Mouse (Mus musculus) left cerebral cortex, adult 9 months (tissue): Measurements from ENCODE around the gene Stpg2.
A peak's percentile ranks its signal among the peaks of the same experiment; 100 is the strongest.
"Not testable (repeated sequence)": the region's sequence is repeated elsewhere in the genome, so short reads cannot be mapped to it uniquely, and the experiment has no call there.

ENCODE experiments used
- DNase-seq, 2 experiments: peaks; one replicate each; pipeline ENCODE4 v3.0.0; 2022; ENCODE audit warnings: low spot score in 2 of 2

Gene Stpg2

DNA sequence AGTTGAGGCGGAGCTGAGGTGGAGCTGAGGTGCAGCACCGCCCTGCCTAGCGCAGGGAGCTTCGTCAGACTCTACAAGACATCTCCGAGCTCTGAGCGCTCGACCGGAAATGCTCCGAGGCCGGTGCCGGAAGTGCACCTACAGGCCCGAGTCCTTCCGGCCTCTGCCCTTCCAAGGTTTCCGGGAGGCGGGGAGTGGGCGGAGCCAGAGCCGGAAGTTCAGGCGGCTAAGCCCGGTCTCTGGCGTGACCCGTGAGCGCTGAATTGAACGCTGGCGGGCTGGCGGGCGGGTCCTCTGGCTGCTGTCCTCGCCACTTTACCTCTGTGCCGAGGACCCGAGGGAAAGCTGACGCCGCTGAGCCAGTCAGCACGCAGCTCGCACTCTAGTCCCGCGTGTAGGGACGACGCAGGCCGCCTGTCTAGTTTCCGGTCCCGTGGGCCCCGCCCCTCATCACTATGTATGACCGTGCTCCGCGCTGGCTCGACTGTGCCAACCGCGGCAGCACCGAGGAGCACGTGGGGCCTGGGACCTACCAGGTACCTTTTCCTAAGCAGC lies at the start of gene Stpg2:
Gene Stpg2 (plus strand): TSS at position 251 of the 555 bp plus-strand sequence.
- DNase-seq: peak; percentile 90 to 95

DNA sequence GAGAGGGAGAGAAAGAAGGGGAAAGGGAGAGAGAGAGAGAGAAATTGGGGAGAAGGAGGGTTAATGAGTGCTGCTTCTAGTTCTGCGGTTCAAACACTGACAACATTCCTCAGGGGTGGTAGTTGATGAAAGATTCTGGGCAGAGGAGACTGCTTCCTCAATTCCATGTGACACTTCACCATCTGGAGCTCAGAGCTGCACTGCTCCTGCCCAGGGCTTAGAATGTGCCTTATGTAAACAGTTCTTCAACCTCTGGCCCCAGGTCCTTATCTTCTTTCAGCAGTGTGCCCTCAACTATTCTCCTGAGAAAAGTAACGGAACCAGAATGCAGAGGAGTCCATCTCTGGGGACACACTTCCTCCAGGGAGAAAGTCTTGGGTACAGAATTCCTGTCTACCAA lies 43.3 kb upstream of the Stpg2 start:
- DNase-seq: no peak

DNA sequence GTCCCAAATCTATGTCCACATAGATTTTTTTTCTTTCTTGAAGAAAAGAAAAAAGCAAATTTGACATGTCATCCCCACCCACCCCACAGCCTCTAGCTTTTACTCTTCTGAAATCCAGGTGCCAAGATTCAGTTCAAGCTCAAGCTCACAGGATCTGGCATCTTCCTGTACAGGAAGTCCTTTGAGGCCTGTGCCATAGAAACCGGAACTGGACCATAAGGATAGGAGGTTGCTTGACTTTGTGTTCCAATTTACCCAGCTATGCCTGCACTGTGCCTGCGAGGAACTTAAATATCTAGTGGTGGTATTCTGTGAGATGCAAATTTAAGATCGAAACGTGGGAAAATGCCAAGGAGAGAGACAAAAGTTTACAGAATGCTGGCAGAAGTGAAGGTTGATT lies 42.8 kb upstream of the Stpg2 start:
- no peak for DNase-seq

DNA sequence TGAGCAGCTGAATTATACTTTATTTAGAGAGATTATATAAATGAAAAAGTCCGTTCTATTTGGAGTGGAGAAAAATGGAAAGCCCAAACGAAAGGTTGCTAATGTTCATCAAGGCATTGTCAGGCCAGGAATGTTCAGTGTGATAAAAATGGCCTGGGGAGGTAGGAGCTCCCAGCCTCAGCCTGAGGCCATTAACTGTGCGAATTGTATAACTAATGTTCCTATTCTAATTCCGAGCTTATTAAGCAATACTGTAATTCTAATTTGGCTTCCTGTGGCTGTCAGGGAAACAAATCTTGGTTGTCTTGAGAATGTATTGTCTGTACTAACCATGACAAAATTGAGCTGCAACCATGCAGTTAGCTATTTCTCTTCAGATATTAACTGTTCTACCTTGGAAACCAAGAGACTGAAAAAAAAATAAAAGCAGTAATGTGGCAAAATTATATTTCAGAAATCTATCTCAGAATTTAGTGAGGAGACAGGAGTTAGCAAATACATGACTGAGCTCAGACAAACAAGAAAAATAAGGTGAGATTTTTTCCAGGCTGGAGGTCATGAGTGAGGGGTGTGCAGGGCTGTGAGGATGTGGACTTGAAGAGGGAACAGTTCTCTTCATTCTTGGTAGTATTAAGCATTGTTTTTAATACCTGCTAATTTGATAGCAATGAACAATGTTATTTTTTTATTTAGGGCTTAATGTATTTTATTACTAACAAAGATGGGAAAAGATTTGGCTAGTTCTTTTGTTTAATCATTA lies 36.8 kb upstream of the Stpg2 start:
- no peak for DNase-seq

DNA sequence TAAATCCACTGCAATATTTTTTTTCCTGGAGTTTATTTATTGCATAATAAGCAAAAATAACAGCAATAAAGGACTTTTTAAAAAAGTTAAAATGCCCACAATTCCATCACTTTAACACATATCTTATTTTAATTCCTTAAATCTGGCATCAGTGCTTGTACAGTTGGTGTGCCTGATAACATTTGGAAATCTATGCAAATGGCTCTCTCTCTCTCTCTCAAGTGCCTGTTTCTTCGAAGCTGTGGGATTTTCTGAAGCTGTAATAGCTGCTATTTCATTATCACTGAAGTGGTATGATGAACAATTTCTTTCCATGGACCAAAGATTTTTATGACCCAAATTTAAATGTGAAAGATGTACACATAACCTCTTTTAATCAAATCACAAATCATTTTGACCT lies 35.8 kb upstream of the Stpg2 start:
- no peak for DNase-seq

DNA sequence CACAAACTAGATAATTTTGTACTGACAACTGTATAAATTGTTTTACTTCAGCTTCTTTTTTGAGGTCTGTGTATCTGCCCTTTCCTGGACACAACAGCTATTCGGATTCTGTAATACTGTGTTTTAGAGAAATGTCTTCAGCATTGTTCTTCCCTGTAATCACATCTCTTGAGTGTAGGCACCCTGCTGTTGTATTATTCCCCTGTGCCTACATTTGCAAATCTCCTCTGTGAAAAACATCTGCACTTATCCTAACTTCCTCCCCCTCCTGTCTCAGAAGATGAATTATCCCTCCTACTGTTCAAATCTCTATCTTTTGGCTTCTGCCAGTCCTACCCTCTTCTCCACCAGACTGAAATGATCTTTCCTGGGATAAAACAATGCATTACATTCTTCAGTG lies 28.6 kb upstream of the Stpg2 start:
- no peak for DNase-seq

DNA sequence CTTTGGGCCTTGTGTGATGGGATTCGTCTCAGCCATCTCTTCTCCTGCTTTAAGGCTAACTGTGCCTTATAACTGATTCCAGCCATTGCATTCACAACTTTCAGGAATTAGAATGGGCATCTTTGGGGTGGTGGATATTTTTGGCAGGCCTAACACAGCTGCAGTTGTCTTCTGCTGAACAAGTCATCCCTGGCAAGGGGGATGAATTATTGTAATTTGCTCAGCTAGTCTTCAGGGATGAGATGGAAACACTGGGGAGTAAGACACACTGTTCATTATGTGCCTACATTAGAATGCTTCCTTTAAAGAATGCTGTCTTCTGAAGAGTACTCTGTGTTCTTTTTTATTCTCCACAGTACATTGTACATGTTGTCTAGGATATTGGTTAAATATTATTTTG lies 14.0 kb upstream of the Stpg2 start:
- peak in 1 of 2 experiments; percentile 39 for DNase-seq

DNA sequence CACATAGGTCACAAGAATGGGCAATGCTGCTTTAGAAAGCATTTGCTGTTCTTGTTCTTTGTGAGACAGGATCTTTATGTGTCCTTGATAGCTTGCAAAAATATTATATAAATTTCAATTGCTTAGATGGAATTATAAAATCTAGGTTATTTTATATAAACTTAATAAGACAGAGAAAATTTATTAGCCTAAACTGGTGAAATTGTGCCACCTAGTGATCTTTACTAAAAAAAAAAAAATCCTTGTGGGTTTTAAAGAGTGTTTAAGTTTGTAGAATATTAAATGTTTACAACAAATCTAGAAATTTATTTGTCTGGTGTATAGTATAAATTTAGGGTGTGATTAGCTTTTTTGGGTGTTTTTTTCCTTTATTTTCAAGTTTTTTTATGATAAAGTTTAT lies 11.6 kb upstream of the Stpg2 start:
- DNase-seq: no peak

DNA sequence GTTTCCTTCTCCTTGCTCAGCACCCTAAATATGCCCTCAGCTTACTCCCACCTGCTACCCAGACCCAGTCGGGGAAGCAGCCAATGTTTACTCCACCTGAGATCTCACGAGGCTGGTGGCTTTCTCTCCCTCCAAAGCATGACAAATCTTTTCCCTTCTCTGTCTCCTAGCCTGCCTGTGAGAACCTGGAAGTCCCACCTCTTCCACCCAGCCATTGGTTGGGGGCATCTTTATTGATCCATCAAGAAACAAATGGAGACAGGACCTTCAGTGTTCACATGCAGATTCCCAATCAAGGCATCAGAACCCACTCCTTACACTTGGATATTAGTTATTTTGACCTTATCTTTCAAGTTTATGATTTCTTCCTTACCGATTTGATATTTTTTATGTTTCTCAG lies 7.1 kb upstream of the Stpg2 start:
- no peak for DNase-seq

DNA sequence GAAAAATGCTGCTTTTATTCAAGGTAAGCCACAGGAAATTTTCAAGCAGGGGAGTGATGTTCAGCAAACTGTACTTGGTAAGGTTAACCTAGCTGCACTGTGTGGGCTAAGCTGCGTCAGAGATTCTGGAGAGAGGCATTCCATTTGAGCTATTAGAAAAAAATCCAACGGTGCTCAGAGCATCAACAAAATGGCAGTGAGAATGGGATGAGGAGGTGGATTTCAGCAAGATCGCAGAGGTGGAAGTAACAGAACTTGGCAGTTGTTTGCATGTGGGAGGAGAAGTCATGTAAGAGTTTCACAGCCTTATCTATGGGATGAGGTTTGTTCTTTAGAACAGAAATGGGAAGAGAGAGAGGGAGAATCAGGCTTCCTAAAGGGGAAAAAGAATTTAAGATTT lies 5.2 kb upstream of the Stpg2 start:
- peak; percentile 32 to 58 for DNase-seq

DNA sequence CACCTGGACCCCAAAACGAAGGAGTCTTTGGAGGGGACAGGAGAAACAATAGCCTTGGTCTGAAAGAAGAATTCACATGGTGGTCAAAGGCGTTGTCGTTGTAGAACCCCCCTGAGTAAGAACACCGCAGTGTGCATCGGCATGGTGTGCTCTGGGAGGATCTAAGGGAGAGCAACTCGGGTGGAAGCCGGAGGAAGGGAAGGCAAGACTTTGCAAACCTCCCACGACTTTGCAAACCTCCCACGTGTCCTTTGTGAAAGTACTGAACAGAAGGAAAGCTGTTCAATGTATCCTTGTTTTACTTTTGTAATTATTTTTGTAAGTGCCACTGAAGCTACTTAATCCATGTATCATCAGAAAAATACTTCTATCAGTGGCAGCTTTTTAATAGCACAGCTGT lies 11.5 kb downstream of the Stpg2 start:
- DNase-seq: no peak

DNA sequence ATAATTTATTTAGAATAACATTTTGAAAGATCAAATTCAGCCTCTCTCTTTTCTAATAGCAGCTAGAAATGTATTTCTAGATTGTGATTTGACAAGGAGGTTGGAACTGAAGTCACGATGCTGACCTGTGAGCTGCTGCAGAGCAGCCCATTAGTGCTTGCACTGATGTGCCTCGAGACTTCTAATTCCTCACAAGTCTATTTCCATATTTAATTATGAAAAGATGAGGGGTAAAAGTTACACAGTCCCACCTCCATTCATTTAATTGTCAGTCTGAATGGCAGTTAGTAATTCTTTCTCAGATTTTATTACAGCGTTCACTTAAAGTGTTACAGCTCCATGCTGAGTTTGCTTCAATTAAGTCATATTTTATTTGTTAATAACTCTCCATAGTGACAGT lies 19.6 kb downstream of the Stpg2 start:
- no peak for DNase-seq

DNA sequence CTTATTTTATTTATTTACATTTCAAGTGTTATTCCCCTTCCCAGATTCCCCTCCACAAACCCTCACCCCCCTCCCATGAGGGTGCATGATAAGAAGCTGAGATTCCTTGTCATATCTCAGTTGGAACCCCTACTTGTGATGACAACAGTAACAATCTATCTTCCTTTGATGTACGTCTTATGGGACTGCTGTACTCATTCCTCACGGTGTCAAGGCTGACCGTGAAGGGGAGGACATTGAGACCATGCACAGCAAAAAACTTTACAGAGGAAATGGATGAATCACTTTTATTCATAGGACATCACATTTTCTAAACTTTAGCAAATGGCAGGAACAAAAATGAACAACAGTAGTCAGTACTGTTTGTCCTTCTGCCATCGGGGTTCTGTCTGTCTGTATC lies 21.3 kb downstream of the Stpg2 start:
- no peak for DNase-seq

DNA sequence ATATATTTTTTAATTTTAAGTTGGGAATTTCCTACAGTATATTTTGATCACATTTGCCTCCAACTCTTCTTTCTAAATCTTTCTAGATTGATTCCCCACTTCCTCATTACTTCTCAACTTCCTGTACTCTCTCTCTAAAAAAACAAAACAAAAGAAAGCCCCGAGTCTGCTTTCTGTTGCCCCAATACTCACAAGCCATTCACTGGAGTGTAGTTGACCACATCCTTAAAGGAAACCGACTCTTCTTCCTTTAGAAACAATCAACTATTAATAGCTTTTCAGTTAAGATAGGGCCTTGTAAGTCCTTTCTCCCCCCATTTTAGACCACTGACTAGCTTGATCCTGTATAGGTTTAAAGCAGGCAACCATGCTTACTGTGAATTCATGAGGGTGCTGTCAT lies 39.7 kb downstream of the Stpg2 start:
- no peak for DNase-seq

DNA sequence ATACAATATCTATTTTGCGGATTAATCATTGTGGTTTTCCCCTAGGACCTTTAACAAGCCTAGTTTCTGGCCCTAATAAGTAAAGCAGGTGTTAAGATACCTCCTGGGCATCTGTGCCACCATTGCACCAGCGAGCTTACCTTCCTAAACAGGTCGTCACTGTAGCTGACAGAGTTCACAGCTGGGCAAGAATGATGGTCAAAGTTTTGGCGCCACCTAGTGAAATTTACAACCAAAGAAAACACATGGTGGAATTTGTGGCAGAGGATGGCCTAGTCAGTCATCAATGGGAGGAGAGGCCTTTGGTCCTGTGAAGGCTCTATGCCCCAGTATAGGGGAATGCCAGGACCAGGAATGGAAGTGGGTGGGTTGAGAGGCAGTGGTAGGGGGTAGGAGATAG lies 41.0 kb downstream of the Stpg2 start:
- peak in 1 of 2 experiments; percentile 2 for DNase-seq

DNA sequence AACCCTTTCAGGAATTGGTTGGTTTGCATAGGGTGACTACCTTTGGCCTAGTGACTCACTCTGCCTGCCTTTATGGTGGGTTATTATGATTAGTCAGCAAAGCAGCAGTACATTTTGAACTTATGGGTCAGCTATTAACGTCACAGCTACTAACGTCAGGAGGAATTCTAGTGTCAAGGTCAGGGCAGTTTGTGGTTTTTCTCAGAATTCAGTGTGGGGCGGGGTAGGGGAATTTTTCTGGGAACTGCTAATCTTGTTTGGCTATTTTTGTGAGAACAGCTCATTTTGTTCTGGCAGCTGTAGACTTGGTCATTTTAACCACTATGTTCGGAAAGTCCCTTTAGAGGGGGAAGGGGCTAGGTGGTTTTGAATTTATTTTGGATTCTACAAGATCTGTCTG lies 56.9 kb downstream of the Stpg2 start:
- not testable (repeated sequence) for DNase-seq

DNA sequence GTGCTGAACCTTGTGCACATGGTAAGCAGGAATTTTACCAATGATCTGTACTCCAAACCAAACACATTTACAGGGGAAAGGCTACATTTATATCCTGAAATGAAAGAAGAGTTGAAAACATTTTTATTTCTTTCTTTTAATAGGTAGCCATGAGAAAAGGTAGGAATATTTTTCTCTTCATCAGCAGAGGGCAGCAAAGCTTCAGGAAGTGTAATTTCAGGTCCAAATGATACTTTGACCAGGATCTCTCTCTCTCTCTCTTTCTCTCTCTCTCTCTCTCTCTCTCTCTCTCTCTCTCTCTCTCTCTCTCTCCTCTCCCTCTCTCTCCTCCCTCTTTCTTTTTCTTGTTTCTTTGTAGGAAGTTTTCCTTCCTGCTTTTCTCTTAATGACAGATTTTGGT lies 92.4 kb downstream of the Stpg2 start:
- no peak for DNase-seq

DNA sequence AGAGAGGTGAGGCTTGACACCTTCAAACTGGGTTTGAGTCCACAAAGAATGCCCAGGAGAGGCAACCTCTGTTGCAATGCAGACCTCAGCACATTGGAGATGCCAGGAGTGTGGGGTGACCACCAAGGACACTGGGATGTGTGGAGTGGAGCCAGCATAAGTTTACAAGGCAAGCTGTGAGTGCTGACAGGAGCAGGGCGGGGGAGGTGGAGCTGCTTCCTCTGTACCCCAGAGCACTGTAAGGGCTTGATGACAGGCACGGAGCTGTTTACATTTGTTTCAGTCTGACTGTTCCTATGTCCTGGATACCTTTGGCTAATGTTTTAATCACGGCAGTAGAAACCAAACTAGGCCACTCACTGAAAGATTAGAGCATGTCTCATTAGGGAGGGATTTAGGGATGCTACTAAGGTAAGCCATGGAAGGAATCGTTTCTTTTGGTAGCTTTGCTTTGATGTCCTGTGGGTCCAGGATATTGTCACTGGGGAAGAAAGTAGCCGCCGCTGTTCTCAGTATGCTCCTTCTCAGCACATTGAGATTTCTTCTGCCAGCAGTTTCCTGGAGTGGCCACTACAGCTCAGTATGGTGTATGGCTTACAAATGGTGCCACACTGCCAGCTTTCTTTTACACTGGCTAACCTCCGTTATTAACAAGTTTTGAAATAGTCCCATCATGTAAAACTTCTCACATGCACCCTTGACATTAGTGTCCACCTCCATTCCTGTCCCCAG lies 102.8 kb downstream of the Stpg2 start:
- no peak for DNase-seq

DNA sequence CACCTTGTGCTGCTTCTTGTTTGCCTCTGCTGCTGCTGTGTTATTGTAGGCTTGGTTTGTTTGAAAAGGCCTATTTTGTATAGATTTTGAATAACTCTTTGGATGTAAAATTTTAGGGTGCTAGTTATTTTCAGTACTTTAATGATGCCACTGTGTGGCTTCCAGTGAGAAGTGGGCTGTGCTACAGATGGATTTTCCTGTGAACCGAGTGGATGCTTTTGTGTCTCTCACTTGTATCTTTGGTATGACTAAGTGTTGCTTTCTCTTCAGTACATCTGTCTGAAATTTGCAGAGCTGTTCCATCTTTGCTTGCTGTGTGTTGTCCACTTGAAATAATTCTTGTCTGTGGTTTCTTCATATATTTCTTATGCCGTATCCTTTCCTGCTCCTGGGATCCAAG lies 106.2 kb downstream of the Stpg2 start:
- peak; percentile 14 to 52 for DNase-seq

DNA sequence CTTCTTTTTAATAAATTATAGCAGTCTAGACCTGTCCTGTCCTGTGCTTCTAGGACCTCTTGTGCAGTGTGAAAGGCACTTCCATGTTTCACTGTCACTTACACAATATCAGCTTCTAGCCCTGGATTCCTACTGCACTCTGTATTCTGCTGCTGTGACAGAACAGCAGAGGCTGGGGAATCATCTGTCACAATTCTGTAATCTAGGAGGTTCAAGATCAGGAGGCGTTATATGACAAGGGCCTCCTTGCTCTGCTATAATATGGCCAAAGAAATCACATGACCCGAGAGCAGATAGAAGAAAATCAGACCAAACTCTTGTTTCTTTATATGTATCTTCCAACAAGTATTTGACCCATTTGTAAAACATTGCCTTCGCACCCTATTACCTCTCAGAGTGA lies 175.0 kb downstream of the Stpg2 start:
- no peak for DNase-seq

DNA sequence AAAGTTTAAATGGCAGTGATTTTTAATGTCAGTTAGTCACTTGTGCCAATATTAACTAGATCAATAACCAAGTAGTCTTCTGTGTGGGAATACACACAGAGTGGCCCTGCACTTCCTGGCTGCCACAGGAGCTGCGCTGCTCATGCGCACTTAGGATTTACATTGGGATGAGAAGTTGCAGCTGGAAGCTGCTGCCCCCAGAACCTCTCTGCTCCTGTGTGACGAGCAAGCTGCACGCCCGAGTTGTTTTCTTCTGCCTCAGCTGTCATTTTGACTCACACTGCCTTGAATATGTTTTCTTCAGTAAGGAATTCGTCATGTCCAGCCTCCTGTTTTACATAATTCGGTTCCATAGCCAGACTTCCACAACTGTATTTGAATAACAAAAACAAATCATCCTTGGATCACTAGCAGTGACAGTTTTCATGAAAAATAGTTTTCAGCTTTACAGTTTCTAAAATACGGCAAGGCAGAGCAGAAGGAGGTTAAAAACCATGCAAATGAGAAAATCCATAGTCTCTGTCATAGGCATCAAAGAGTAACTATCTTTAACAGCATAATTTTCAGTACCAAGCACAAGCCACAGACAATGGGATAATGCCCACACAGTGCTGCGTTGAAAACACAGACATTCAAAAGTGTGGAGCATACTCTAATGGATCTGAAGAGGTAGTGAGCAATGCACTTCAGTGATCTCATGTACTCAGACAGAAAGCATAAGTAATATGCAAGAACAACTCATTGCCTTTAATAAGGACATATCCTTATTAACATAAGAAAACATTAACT lies 191.8 kb downstream of the Stpg2 start:
- peak; percentile 2 to 6 for DNase-seq

DNA sequence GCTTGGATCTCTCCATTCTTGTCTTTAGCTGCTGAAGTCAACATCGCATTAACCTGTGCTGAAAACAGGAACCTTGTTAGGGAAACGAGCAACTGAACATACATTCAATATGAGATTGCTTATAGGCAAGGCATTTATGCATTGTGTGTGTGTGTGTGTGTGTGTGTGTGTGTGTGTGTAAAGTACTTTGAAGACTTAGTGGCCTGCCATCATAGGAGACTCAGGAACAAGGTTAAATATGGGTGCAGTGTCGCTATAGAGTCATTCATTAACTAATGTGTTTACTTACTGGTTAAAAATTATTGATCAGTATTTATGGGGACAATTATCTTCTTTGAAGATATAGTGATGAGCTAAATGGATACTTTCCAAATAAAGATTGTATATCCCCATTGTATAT lies 199.2 kb downstream of the Stpg2 start:
- no peak for DNase-seq
